Mouse (Mus musculus): Measurements from ENCODE around the gene Gm20517. TPM values are rescaled to one million over a fixed set of nuclear protein-coding genes. Genes with fewer than 3 reads are reported as not detected.

The Gm20517 gene
- polyA plus RNA-seq, 1 experiment from 2014 or later = 1.7 TPM

DNA sequence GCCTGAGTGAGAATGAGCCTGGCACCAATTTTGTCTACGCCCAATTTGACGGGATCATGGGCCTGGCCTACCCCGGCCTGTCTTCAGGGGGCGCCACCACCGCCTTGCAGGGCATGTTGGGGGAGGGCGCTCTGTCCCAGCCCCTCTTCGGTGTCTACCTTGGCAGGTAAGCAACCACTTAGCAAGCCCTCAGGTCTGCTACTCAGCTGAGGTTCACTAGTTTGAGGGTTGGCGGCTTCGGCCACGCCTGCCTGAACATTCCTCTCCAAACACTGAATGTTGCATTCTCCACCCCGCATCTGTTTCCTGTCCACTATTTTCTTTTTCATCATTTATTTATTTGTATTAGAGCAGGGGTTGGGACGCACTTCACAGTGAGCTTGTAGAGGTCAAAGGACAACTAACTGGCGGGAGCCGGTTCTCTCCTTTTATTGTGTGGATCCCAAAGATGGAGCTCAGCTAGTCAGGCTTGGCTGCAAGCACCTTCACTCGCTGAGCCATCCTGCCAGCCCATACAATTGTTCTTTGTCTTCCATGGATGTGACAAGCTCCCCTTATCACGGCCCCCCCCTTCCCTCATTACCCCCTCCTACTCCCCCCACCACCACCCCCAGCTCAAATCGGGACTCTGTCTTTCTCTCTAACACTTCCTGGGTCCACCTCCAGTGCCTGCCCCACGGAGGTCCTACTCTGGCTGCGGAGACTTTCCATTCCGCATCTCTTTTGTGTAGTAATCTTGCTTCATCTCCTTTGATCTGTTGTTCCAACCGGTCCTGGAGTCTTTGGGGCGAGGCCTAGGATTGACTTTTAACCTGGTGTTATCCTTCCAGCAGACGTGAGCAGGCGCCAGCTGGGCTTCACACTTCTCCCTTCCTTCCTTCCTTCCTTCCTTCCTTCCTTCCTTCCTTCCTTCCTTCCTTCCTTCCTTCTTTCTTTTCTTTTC is 119.5 kb downstream of the Gm20517 start:
- H3K4me3 ChIP-seq (ENCODE audit: low read depth, low read length) = no peak overlapping the region
- H3K4me1 ChIP-seq (replicated peaks; ENCODE audit: control insufficient read depth, insufficient read depth, low read length) = no peaks in the 10 kb centered on the region
- no peaks in the 10 kb centered on the region for H3K36me3 ChIP-seq (ENCODE audit: control insufficient read depth, insufficient read depth, low read length)
- H3K9ac ChIP-seq (ENCODE audit: low read depth, low read length) = no peak overlapping the region
- H3K4me2 ChIP-seq (replicated peaks; ENCODE audit: low read depth, low read length) = no peak overlapping the region
- no peaks in the 10 kb centered on the region for H3K27me3 ChIP-seq (ENCODE audit: control insufficient read depth, insufficient read depth, low read length)
- ATAC-seq (ENCODE audit: low FRiP score) = no peak
- peak; percentile 19 for DNase-seq (ENCODE audit: low spot score)
- H3K9me3 ChIP-seq (ENCODE audit: control insufficient read depth, low read length) = no peaks in the 10 kb centered on the region
- no peak overlapping the region for H3K27ac ChIP-seq (ENCODE audit: low read depth, low read length)
- WGBS = 54% methylated on average over 24 of the region's 24 CpGs

Other genes with a start within 250 kb of the Gm20517 start
- gene Mrps10, start 242.7 kb upstream of the Gm20517 start, polyA plus RNA-seq (2014; fragmentation: Nextera tagmentation; extraction: Ambion mirVana) = 71.5 and 73.6 TPM in 2 replicates
- 0.31 and 0.35 TPM in 2 replicates for gene Guca1b, start 226.2 kb upstream of the Gm20517 start, polyA plus RNA-seq (2014; fragmentation: Nextera tagmentation; extraction: Ambion mirVana)
- 1.2 and 1.3 TPM in 2 replicates for gene Guca1a, start 211.0 kb upstream of the Gm20517 start, polyA plus RNA-seq (2014; fragmentation: Nextera tagmentation; extraction: Ambion mirVana)
- gene AI661453, start 175.0 kb upstream of the Gm20517 start, polyA plus RNA-seq (2014; fragmentation: Nextera tagmentation; extraction: Ambion mirVana) = 0.40 and 0.49 TPM in 2 replicates
- 0.42 and 0.68 TPM in 2 replicates for gene 1700001C19Rik, start 174.2 kb upstream of the Gm20517 start, polyA plus RNA-seq (2014; fragmentation: Nextera tagmentation; extraction: Ambion mirVana)
- gene Taf8, start 109.3 kb upstream of the Gm20517 start, polyA plus RNA-seq (2014; fragmentation: Nextera tagmentation; extraction: Ambion mirVana) = 26.5 and 28.7 TPM in 2 replicates
- 190 and 195 TPM in 2 replicates for gene Ccnd3, start 106.5 kb upstream of the Gm20517 start, polyA plus RNA-seq (2014; fragmentation: Nextera tagmentation; extraction: Ambion mirVana)
- gene Bysl, start 97 bp upstream of the Gm20517 start, polyA plus RNA-seq (2014; fragmentation: Nextera tagmentation; extraction: Ambion mirVana) = 30.8 and 31.0 TPM in 2 replicates
- 44.6 and 44.8 TPM in 2 replicates for gene Med20, start within 50 bp of the Gm20517 start, polyA plus RNA-seq (2014; fragmentation: Nextera tagmentation; extraction: Ambion mirVana)
- 8.7 and 9.1 TPM in 2 replicates for gene Usp49, start 19.1 kb downstream of the Gm20517 start, polyA plus RNA-seq (2014; fragmentation: Nextera tagmentation; extraction: Ambion mirVana)
- gene Tomm6, start 76.8 kb downstream of the Gm20517 start, polyA plus RNA-seq (2014; fragmentation: Nextera tagmentation; extraction: Ambion mirVana) = 370 and 375 TPM in 2 replicates
- 7.9 and 8.6 TPM in 2 replicates for gene Frs3, start 77.4 kb downstream of the Gm20517 start, polyA plus RNA-seq (2014; fragmentation: Nextera tagmentation; extraction: Ambion mirVana)
- gene Gm21981, start 82.9 kb downstream of the Gm20517 start, polyA plus RNA-seq (2014; fragmentation: Nextera tagmentation; extraction: Ambion mirVana) = 1.4 and 2.1 TPM in 2 replicates
- gene Prickle4, start 83.1 kb downstream of the Gm20517 start, polyA plus RNA-seq (2014; fragmentation: Nextera tagmentation; extraction: Ambion mirVana) = 0.32 and 1.8 TPM in 2 replicates
- gene Pgc, start 115.3 kb downstream of the Gm20517 start, polyA plus RNA-seq (2014; fragmentation: Nextera tagmentation; extraction: Ambion mirVana) = not detected in 2 replicates
- 2.5 TPM in 2 replicates for gene Tfeb, start 125.4 kb downstream of the Gm20517 start, polyA plus RNA-seq (2014; fragmentation: Nextera tagmentation; extraction: Ambion mirVana)
- 39.0 and 40.5 TPM in 2 replicates for gene Mdfi, start 223.1 kb downstream of the Gm20517 start, polyA plus RNA-seq (2014; fragmentation: Nextera tagmentation; extraction: Ambion mirVana)